Mouse (Mus musculus) C2C12 (cell line): ENCODE data around the gene Zbtb16.

ENCODE experiments used
- CEBPB ChIP-seq: IDR thresholded peaks from one replicate; pipeline ENCODE4 v1.6.1; 2011; ENCODE audit warnings: low read depth, mild to moderate bottlenecking, control low read depth, moderate library complexity
- CTCF ChIP-seq: IDR thresholded peaks from one replicate; pipeline ENCODE4 v1.5.1; 2011; ENCODE audit not compliant: control insufficient read depth, insufficient read depth, insufficient read length
- FOSL1 ChIP-seq: IDR thresholded peaks from one replicate; pipeline ENCODE4 v1.8.0; 2011; ENCODE audit warnings: mild to moderate bottlenecking, low read length; ENCODE audit not compliant: poor library complexity, insufficient read depth, severe bottlenecking
- MAX ChIP-seq: IDR thresholded peaks from one replicate; pipeline ENCODE4 v1.6.1; 2011; ENCODE audit warnings: mild to moderate bottlenecking, control low read depth
- MYOD1 ChIP-seq: IDR thresholded peaks from one replicate; pipeline ENCODE4 v1.6.1; 2011; ENCODE audit warnings: low read depth; ENCODE audit not compliant: control insufficient read depth, insufficient read length
- MYOG ChIP-seq: IDR thresholded peaks from one replicate; pipeline ENCODE4 v1.6.1; 2011; ENCODE audit not compliant: control insufficient read depth, insufficient read length; ENCODE audit errors: extremely low read depth

DNA sequence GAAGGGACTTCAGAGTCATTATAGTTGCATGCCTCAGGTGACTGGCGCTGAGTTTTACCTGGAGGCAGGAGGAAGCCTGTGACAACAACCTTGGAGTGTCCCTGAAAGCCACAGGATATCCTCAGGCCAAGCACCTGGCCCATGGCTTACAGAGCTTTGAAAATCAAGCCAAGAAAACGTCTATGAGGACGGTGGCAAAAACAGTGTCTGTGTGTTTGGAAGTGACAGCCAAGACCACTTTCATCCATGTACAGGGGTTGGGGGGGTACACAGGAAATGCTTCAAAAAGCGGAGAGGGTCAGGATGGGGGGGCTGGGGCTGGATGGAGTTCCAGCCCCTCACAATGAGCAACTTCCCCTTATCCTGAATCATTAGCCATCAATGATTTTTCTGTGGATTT lies 116.4 kb downstream of the Zbtb16 start:
- TF ChIP-seq CTCF, result no peak
- no peak for TF ChIP-seq MYOG
- TF ChIP-seq MYOD1, result no peak
- TF ChIP-seq CEBPB, result no peak
- no peak for TF ChIP-seq FOSL1
- no peak for TF ChIP-seq MAX
